Mouse (Mus musculus) c-Kit-positive CD71-positive TER-119-positive erythroid progenitor cells, embryonic 14.5 days (primary cell): Measurements from ENCODE around the gene Tbx2.

Source experiments
- DNase-seq: peaks from one replicate; pipeline ENCODE4 v3.0.0-alpha.2; 2013; ENCODE audit warnings: low spot score

The Tbx2 gene

DNA sequence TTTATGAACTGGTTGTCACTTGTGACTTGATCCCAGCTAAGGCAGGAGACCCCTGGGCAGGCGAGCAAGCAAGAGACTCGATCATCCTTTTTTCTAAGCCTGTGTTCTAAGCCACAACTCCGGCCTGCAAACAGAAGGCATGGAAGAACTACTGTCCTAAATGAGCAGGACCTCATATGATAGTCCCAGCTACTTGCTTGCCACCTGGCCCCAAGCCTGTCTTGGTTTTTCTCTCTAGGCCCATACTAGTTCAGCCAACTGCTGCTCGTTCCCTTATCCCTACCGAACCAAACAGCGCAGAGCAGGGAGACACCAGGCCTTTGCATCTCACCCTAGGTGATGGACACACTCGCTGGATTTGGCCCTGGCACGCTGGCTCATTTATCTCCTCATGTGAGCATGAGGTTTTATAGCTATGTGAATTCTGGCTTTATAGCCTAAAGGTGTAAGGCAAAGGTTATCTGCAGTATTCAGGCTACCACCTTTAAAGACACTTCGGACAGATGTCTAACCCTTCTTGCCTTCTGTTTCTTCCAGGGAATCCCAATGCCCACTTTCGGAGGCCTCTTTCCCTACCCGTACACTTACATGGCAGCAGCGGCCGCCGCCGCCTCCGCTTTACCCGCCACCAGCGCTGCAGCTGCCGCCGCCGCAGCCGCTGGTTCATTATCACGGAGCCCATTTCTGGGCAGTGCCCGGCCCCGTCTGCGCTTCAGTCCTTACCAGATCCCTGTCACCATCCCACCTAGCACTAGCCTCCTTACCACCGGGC, 7.9 kb downstream of the Tbx2 start:
- no peak for DNase-seq

DNA sequence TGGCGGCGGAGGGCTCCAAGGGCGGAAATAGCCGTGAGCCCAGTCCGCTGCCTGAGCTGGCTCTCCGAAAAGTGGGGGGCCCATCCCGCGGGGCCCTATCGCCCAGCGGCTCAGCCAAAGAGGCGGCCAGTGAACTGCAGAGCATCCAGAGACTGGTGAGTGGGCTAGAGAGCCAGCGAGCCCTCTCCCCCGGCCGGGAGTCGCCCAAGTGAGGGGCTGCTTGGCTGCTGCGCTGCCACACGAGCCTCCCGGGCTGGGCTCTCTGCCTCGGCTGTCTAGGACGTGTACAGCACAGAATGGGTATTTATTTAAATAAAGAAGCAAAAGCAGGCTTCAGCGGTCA, 8.4 kb downstream of the Tbx2 start:
- no peak for DNase-seq

DNA sequence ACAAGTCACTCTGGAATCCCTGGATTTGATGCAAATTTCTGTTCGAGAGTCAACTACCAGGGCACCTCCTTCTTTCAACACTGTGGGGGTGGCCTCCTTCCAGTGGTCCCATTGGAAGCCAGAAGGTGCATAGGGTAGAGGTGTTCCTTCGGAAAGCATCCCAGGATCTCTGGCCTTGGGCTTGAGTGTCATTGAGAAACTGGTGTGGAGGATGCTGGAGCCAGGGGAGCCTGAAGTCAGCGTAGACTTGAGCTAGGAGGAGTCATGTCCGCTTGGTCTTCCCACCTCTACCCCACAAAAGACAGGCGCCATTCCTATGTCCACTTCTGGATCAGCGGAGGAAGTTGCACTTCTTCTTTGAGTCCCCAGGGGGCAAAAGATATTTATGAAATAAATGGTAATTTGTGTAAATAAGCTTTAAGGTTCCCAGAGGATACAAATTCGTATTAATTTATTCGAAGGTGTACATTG, 8.9 kb downstream of the Tbx2 start:
- DNase-seq: no peak

DNA sequence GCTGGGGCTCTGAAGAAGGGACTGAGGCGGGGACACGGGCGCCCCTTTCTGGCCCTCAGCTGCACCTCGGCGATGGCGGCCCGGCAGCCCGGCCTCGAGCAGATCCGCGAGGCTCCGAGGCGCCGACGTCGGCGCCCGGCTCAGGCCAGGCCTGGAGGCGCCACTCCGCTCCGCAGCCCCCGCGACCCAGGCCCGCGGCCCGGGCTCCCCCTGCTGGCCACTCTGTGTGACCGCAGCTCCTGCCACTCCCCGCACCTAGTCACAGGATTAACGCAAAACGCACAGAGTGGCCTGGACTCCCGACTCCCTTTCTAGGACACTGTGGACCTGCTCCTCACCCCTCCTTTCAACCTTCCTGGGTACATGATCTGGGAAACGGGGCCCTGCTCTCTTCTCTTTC, 9.6 kb downstream of the Tbx2 start:
- DNase-seq: no peak

DNA sequence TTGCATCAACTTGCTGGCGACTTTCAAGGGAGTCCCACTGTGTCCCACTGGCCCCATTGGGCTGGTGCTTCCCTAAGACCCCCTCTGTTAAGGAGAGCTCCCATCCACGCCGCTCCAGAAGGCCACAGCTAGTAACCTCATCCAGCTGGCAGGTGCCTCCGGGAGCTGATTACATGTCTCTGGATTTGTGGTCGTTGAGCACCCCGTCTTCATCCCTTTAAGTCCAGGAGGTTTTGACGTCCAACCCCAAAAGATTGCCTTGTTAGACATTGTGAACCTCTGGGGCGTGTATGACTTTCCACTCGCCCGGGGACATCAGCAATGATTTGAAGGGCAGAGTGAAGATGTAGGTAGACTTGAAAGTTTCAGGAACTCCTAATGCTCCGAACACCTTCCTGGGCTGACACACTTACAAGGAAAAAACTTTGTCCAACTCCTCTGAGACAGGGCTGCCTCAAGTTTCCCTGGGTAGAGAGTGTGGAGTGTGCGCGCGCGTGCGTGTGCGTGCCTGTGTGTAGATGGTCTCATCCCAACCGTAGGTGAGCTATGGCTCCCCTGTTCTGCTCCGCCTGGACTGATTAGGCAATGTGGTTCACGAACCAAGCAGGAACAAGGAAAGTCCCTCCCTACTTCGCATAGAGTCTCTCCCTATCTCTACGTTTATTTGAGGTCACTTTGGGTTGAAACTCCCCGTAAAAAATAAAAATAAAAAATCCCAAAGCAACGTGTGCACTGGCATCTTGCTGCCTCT, 10.4 kb downstream of the Tbx2 start:
- no peak for DNase-seq

DNA sequence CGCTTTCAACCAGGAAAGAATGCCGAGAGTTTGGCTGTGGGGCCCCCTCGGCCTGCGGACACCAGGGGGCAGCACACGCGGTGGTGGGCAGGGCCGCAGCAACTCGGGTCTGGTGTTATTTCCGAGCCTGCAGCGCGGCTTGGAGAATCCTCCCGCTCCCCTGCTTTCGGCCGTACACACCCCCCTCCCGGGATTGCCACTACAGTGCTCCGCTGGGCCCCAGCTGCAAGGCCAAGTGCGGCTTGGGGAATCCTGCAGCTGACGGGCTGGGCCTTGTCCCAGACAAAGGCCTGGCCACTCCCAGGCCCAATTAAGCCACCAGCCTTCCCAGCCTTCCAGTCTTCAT, 11.0 kb downstream of the Tbx2 start:
- no peak for DNase-seq

DNA sequence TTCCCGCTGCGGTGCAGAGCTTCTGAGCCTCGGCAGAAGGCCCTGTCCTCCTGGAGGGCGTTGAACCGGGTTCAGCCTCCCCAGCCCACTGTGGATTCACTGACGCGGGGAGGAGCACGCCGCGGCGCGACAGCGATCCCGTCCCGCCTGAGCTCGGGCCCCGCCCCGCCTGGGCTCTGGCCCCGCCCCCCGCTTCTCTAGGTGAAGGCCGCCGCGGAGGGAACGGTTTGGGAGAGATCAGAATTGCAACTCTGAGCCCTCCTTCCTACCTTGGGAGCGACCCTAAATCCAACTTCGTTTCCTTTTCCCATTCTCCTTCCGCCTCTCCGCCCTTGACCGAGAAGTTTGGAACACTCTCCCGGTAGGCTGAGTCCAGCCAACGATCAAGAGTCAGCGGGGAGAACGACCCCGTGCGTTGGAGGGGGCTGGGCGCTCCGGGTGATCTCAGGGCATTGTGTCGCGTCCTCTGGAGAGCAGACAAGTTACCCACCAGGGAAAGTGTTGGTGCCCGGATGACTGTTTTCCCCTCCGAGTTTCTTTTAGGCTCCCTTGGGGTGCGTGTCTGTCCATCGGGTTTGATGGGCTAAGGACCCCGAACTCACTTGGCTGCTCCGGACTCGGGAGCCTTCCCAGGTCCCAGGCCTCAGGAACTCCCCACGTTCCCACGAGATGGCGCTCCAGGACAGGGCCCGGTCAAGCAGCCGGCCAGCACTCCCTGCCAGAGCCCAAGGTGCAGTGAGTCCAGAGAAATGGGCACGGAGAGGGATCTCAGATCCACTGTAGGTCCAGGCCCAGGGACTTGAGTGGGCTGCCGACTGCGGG, 12.0 kb downstream of the Tbx2 start:
- DNase-seq: peak; percentile 60

DNA sequence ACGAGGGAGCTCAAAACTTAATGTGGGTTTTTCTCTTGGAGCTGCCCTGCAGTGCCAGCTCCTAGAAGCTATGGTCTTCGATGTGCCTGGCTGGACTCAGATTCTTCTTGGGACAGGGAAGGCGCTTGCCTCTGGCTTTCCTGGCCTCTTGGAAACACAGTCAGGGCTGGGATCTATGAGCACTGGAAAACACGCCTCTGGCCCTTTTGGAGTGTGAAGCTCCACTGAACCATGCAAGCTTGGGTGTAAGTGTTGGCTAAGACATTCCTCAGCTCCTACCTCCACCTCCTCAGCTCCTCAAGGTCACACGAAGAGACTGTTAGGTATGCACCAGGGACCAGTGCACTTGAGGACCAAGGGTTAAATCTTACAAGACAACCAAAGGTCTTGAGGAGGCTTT, 12.6 kb downstream of the Tbx2 start:
- no peak for DNase-seq

DNA sequence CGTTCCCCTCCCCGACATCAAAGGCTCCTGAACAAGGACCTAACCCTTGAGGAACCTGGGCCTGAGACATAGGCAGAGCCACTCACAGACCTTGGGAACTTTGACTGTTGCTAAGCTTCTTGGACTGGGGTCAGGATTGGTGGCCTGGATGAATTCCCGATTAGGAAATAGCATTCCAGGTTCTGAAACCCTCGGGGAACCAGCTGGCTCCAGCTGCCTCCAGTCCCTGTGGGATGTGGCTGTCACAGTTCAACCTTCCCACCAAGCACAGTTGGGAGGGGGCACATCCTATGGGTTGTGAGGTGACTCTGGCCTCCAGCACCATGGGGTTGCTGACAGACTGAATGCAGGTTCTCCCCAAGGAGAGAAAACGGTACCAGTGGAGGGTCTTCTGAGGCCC, 13.6 kb downstream of the Tbx2 start:
- no peak for DNase-seq

DNA sequence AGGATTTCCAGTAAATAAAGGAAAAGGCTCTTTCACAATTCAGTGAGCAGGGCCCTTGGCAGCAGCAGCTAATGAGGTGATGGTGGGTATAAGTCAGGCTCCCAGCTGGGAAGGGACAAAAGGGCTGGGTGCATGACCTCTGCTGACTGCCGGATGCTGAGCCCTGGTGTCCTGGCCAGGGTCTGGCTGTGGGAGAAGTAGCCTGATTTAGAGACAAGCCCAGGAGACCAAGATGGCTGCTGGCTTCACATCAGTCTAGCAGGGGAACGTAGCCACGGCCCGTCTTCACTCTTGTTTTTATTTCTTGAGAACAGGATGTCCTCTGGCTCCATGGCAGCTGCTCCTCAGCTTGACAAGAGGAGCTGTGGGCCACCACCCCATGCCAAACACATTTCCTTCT, 14.2 kb downstream of the Tbx2 start:
- no peak for DNase-seq

DNA sequence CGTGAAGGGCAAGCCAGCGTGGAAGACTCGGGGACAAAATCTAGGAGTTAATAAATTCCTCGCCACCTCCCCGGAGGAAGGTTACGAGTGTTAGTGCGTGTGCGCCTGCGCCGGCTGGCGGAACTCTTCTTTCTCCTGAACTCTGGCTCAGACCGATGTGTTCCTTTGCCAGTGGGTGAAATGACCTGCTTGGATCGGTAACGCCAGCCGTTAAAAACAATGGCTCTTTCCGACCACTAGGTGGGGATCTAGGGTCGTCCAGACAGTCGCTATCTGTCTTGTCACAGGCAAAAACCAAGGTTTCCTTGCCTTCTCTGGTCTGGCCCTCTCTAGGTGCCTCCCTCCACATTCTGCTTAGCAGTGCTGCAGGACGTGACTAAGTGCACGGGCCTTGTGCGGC, 16.7 kb downstream of the Tbx2 start:
- DNase-seq: peak; percentile 66

DNA sequence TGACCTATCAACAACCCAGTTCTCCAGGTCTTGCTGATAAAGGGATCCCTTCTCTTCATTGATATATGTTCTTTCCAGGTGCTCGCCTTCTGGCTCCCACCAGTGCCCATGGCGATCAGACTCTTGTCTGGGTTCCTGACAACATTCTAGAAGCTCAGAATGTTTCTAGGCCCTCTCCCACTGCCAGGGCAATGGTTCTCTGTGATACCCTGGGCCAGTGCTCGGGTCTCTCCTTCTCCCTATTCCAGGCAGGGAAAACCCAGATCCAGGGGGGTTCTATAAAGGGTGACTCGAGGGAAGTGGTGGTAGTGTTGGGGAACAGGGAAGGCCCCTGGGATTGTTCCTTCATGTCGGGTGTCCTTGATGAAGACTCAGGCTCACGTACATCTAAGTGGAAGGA, 17.9 kb downstream of the Tbx2 start, which contains the start of gene Gm11444:
Gm11444 (minus strand) TSS at position 101 of the 400 bp plus-strand sequence.
- no peak for DNase-seq

DNA sequence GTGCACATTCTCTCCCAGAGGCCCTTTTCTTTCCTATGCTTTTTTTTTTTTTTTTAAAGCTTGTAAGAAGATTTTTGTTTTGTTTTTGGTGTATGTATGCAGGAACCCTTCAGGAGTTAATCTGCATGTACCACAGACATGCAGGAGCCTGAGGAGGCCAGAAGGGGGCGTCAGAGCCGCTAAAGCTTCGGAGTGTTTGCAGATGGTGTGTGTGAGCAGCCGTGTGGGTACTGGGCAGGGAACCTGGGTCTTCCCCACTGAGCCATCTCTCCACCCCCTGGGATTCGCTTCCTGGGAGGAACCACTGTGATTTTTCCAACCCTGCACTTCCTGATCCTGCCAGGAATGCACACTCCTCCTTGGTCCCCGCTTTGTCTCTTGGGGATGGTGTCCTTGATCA, 18.4 kb downstream of the Tbx2 start:
- DNase-seq: no peak

DNA sequence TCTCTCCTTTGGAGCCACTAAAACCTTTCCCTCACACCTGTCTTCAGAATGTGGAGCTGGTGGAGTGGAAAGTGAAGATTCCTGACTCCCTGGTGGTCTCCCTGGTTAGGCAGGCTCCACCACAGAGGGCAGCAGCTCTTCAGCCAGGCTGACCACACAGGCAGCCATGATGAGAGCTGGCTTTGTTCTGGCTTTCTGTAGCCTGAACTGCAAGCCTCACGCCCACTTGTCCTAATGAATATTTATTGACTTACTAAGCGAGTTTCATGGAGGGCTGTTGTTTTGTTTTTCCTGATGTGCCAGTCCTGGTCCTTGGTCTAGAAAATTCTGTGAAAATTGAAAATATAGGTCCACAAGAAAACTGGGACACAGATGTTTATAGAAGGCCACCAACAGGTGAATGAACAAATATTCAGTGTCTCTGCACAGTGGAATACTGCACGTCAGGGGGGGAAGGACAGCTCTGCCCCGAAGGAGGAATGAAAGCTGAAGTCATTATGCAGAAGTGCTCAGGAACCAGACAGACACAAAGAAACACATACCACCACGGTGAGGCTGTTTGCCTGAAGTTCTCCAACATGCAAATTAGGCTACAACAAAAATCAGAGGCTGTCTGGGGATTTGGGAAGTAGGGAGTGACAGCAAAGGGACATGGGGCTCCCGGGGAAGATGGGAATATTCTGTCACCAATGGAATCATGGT, 25.8 kb downstream of the Tbx2 start:
- DNase-seq: no peak

DNA sequence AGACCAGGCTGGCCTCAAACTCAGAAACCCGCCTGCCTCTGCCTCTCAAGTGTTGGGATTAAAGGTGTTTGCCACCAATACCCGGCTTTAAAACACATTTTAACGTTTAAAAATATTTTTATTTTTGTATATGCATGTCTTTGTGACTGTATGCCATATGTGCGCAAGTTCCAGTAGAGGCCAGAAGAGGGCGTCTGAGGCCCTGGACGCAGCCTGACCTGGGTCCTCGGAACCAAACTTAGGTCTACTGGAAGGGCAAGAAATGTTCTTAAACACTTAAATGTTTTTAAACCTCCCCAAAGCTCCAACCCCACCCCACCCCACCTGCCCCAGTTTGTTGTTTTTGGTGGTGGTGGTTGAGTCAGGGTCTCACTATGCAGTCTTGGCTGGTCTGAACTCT, 32.0 kb downstream of the Tbx2 start:
- DNase-seq: no peak

DNA sequence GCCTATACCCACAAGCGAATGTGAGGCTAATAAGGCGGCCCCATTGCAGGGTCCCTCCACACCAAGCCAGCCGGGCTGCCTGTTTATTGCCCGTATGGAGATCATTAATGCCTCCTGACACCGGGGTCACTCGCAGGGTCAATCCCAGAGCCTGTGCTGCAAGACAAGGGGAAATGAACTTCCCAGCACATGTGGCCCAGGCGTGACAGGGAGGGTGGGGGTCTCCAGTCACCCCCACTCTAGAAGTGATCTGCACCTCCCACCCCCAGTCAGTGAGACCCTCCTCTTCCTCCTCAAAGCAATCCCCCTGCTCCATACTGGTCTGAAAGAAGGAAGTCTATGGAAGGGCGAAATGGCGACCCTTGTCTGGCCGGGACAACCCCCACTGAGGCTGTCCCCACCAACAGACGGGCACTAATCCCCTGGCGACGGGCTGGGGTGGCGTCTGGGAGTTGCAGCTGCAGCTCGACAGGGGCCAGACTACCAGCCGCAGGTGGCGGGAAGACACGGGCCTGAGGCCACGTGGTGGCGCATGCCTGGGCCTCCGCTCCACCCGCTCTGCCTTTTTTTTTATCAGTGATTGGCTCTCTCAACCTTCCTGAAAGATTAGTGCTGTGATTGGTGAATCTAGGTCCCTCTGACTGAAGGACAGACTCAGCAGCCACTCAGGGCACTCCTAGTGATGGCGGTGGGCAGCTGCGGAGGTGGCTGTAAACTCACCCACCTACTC, 43.9 kb downstream of the Tbx2 start:
- no peak for DNase-seq

DNA sequence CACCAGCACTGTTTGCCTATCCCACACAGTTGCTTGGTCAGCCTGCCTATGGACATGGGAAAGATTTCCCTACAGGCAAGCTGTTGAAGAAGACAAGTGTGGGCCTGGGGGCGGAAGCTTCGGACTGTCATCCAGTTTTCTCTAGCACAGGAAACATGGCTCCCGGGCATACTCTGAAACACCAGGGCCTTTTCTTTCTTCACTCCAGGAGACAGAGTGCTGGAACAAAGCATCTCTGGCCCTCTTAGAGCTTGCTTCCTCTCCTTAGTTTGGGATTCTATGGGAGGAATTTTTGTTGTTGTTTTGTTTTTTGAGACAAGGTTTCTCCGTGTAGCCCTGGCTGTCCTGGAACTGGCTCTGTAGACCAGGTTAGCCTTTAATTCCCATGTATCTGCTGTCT, 52.1 kb downstream of the Tbx2 start:
- no peak for DNase-seq

DNA sequence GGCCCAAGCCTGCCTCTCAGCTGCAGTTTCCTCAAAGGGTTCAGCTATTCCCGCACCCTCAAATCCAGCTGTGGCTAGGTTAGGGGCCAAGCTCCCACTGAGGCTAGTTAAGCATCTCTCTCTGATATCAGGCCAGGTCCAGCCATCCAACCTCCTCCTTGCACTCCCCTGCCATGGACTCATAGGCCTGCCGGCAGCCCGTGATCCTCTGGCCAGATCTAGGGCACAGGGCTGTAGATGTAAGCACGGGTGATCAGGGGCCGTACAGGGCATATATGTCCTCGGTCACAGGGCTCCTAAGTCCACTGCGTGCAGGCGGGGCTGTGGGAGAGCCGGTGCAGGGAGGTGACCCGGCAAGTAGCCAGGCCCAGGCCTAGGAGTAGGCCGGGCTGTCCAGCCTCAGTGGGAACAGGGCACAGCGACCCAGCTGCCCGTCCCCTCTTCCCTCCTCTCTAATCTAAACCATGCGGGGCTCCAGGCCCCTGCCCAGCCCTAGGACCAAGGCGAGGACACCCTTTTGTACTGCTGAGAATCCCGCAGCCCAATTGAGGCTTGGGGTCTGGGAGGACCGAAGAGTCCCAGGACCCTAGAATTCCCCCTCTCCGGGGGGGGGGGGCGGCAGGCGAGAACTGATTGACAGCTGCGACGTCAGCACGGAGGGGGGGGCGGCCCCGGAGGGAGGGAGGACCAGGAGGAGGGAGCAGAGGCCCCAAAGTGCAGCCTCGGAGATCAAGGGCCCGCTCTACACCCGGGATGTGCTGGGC, 53.5 kb downstream of the Tbx2 start, which contains the start of gene Tbx4:
Tbx4 (plus strand) TSS at position 758 of the 764 bp plus-strand sequence.
- DNase-seq: no peak

DNA sequence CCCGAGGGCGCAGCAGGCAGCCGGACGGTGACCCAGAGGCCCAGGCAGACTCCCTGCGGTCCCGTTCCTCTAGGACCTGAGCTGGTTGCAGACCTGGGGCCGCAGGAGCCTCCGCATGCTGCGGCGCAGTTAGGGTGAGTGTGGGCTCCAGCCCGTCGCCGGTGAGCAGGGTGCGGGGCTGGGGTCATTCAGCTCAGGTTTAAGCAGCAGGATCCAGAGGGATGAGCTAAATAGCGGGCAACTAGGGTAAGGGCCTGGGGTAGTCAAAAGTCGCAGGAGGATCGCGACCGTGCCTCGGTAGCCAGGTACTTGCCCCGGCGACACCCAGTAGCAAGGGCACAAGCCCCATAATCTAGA, 54.1 kb downstream of the Tbx2 start:
- DNase-seq: no peak

DNA sequence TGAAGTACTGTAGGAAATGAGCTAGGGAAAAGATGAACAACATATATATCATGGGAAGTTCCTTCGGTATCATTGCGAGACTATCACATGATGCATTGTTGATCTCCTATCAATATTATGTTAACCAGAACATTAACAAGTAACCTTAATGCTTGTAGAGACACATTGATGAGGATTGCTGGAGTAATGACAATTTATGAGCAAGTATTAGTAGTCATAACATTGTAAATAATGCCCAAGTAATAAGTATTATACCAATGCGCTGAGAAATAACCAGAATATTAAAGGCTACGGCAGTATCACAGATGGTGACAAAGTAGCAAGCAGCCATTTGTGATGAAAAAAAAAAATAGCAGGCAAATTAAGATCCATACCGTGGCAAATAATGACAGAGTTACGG, 54.9 kb downstream of the Tbx2 start:
- no peak for DNase-seq
